Mouse (Mus musculus): Measurements from ENCODE around the gene Xlr4c. TPM values are rescaled to one million over a fixed set of nuclear protein-coding genes. Genes with fewer than 3 reads are reported as not detected.
"Not testable (repeated sequence)": the region's sequence is repeated elsewhere in the genome, so short reads cannot be mapped to it uniquely, and the experiment has no call there.

The Xlr4c gene
- 0.12 and 2.3 TPM in 2 replicates for polyA plus RNA-seq (2015; fragmentation: Nextera tagmentation; extraction: Ambion mirVana)

DNA sequence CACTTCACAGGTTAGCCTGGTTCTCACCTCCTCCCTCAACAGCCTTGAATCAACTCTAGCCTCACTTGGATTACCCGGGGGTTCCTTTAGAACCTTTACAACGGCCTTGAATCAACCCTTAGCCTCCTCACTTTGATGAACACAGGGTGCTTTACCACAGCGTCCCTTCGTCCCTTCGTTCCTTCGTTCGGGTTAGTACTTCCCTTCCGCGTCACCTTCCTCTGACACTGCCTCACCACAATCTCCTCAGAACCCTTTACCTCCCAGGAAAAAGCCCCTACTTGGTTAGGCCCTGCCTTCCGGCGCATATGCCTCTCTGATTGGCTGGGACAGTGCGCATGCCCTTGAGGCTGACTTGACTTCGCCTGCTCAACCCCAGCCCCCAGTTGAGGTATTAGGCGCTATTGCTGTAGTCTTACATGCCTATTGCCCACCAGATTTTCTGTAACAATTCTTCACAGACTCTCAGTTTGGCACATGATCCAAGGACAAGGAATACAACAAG, at the start of gene Xlr4c:
Gene Xlr4c (minus strand): TSS at position 310 of the 505 bp plus-strand sequence.
- WGBS: 89% methylated on average over 14 of the region's 14 CpGs
- H3K4me2 ChIP-seq; ATAC-seq (ENCODE audit: low FRiP score); H3K4me1 ChIP-seq; H3K4me3 ChIP-seq (replicated peaks); H3K27me3 ChIP-seq (replicated peaks); H3K27ac ChIP-seq (replicated peaks); H3K36me3 ChIP-seq; H3K9me3 ChIP-seq (replicated peaks); H3K9ac ChIP-seq (replicated peaks): not testable (repeated sequence)

DNA sequence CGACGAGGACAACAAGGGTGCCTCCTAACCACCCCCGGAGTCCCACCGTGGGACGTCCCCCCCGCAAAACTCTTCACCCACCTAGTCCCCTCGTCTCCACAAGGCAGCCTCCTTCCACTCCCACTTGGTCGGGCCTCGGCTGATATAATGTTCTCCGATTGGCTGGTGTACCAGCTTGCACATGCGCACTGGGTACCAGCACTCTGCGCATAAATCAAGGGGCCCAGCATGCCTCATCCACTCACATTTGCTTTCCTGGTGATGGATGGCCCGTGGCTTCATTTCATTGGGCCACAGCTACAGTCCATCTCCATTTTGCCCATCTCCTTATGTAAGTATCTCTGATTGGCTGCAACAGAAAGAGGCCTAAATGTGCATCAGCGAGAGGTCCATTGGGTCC, 22.3 kb upstream of the Xlr4c start, which contains the start of gene Xlr3c:
Gene Xlr3c (minus strand): TSS at position 121 of the 400 bp plus-strand sequence.
- not testable (repeated sequence) for H3K27me3 ChIP-seq (replicated peaks); ATAC-seq (ENCODE audit: low FRiP score); H3K27ac ChIP-seq (replicated peaks); H3K4me3 ChIP-seq (replicated peaks); H3K4me1 ChIP-seq; H3K9me3 ChIP-seq (replicated peaks); H3K9ac ChIP-seq (replicated peaks); H3K4me2 ChIP-seq; H3K36me3 ChIP-seq
- WGBS: 89% methylated on average over 14 of the region's 14 CpGs

GRCm38 (mm10) chrX:73262428-73262827, 19.5 kb upstream of the Xlr4c start:
- WGBS: 90% methylated on average over 1 of the region's 2 CpGs
- H3K4me1 ChIP-seq; H3K27ac ChIP-seq (replicated peaks); ATAC-seq (ENCODE audit: low FRiP score); H3K4me3 ChIP-seq (replicated peaks); H3K4me2 ChIP-seq; H3K9me3 ChIP-seq (replicated peaks); H3K9ac ChIP-seq (replicated peaks); H3K36me3 ChIP-seq; H3K27me3 ChIP-seq (replicated peaks): not testable (repeated sequence)

DNA sequence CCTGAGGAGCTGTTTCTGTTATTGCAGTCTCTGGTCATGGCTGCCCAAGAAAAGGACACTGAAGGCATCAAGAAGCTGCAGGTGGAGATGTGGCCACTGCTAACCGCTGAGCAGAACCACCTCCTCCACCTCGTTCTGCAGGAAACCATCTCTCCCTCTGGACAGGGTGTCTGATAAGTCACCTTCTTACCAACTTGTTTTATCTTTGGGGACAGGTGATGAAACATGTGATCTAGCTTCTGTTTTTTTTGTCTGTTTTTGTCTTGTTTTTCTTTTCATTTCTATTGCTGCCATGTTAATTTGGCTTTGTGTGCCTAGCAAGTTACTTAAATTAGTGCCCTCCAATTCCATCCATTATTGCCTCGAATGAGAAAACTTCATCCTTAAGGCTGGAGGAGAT, 13.6 kb downstream of the Xlr4c start:
- WGBS: 31% methylated on average over 3 of the region's 3 CpGs
- Histone ChIP-seq H3K36me3 (no peaks in the 10 kb centered on the region), H3K27ac (replicated peaks) (peak overlapping the region; percentile 94), H3K9me3 (replicated peaks) (no peaks in the 10 kb centered on the region), H3K27me3 (replicated peaks) (no peaks in the 10 kb centered on the region), H3K4me1 (peaks cover 10% of the 10 kb centered on the region; the same call in 1 of the 2 replicates), H3K4me3 (replicated peaks) (peak overlapping the region; percentile 60), H3K4me2 (peak overlapping the region; percentile 62), H3K9ac (replicated peaks) (peak overlapping the region; percentile 64)
- ATAC-seq (ENCODE audit: low FRiP score): no peak

DNA sequence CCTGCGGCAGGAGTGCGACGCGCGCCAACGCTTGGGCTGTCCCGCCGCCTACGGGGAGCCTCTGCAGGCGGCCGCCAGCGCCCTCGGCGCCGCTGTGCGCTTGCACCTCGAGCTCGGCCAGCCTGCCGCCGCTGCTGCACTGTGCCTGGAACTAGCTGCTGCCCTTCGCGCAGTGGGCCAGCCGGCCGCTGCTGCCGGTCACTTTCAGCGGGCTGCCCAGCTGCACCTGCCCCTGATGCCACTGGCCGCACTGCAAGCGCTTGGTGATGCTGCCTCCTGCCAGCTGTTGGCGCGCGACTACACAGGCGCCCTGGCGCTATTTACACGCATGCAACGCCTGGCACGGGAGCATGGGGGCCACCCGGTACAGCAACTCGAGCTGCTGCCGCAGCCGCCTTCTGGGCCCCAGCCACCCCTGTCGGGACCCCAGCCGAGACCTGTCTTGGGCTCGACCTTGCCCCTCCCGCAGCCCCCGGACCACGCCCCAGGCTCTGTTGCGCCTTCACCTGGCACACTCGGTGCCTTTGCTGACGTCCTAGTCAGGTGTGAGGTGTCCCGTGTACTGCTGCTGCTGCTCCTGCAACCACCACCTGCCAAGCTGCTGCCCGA, 14.2 kb downstream of the Xlr4c start:
- no peaks in the 10 kb centered on the region for H3K9me3 ChIP-seq (replicated peaks)
- H3K4me3 ChIP-seq (replicated peaks): peak overlapping the region; percentile 60
- H3K4me1 ChIP-seq: peaks cover 10% of the 10 kb centered on the region; the same call in 1 of the 2 replicates
- H3K9ac ChIP-seq (replicated peaks): peak overlapping the region; percentile 64
- peak overlapping the region; percentile 94 for H3K27ac ChIP-seq (replicated peaks)
- ATAC-seq (ENCODE audit: low FRiP score): peak; percentile 80
- peak overlapping the region; percentile 62 for H3K4me2 ChIP-seq
- 30% methylated on average over 51 of the region's 51 CpGs for WGBS
- H3K27me3 ChIP-seq (replicated peaks): no peaks in the 10 kb centered on the region
- H3K36me3 ChIP-seq: no peaks in the 10 kb centered on the region

DNA sequence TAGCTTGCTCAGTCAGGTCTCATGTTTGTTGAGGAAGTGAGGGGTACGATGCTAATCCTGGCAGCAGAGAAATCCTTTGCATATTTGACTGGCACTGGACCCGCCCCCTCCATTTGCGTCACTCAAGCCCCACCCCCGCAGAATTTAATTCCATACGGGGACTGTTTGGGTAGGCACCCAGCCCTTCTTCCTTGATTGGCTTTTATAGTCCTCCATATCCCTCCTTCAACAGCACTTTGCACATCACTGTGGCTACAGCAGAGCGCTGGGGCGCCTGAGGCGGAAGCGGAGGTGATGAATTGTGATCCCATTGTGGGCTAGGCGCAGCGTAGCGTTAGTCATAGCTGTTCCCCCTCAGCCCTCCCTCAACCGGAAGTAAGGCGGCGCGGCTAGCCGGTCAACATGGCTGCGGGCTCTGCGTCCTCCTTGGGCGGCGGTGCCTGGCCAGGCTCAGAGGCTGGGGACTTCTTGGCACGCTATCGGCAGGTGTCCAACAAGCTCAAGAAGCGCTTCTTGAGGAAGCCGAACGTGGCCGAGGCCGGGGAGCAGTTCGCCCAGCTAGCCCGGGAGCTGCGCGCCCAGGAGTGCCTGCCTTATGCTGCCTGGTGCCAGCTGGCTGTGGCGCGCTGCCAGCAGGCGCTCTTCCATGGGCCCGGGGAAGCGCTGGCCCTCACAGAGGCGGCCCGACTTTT, 14.9 kb downstream of the Xlr4c start, which contains the start of gene F8a:
Gene F8a (plus strand): TSS at position 378 of the 692 bp plus-strand sequence.
- Histone ChIP-seq H3K27ac (replicated peaks) (peak within 1 kb of the TSS; percentile 94), H3K9me3 (replicated peaks) (no peaks in the 10 kb centered on the region), H3K9ac (replicated peaks) (peak within 1 kb of the TSS; percentile 64), H3K4me3 (replicated peaks) (peak within 1 kb of the TSS; percentile 60), H3K27me3 (replicated peaks) (no peaks in the 10 kb centered on the region), H3K36me3 (no peaks in the 10 kb centered on the region), H3K4me2 (peak within 1 kb of the TSS; percentile 62), H3K4me1 (peaks cover 10% of the 10 kb centered on the region; the same call in 1 of the 2 replicates)
- WGBS: 15% methylated on average over 39 of the region's 39 CpGs
- ATAC-seq (ENCODE audit: low FRiP score): peak; percentile 96

GRCm38 (mm10) chrX:73225365-73225764, 17.6 kb downstream of the Xlr4c start:
- no peak for ATAC-seq (ENCODE audit: low FRiP score)
- no peak overlapping the region for H3K4me2 ChIP-seq
- H3K36me3 ChIP-seq: no peaks in the 10 kb centered on the region
- no peaks in the 10 kb centered on the region for H3K9me3 ChIP-seq (replicated peaks)
- WGBS: 48% methylated on average over 1 of the region's 1 CpGs
- H3K4me1 ChIP-seq: 0 out of 2 replicates have a peak, but pooled peaks cover under 1% of the 10 kb centered on the region
- H3K27me3 ChIP-seq (replicated peaks): no peaks in the 10 kb centered on the region
- no peak overlapping the region for H3K9ac ChIP-seq (replicated peaks)
- H3K27ac ChIP-seq (replicated peaks): no peak overlapping the region
- H3K4me3 ChIP-seq (replicated peaks): no peak overlapping the region

DNA sequence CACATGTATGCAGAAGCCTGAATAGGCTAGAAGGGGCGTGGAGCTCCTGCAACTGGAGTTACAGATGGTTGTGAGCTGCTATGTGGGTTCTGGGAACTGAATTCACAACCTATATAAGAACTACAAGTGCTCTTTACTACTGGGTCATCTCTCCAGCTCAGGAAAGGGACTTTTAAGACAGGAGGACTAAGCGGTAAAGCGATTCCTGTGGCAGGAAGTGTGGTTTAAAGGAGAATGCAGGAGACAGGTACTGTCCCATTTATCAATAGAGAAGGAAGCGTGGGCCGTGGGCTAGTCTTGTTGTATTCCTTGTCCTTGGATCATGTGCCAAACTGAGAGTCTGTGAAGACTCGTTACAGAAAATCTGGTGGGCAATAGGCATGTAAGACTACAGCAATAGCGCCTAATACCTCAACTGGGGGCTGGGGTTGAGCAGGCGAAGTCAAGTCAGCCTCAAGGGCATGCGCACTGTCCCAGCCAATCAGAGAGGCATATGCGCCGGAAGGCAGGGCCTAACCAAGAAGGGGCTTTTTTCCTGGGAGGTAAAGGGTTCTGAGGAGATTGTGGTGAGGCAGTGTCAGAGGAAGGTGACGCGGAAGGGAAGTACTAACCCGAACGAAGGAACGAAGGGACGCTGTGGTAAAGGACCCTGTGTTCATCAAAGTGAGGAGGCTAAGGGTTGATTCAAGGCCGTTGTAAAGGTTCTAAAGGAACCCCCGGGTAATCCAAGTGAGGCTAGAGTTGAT, 28.9 kb downstream of the Xlr4c start, which contains the start of gene Xlr4b:
Gene Xlr4b (plus strand): TSS at position 515 of the 746 bp plus-strand sequence.
- H3K4me3 ChIP-seq (replicated peaks); H3K9ac ChIP-seq (replicated peaks); H3K27me3 ChIP-seq (replicated peaks); ATAC-seq (ENCODE audit: low FRiP score); H3K36me3 ChIP-seq; H3K9me3 ChIP-seq (replicated peaks); H3K4me2 ChIP-seq; H3K4me1 ChIP-seq; H3K27ac ChIP-seq (replicated peaks): not testable (repeated sequence)
- 83% methylated on average over 19 of the region's 19 CpGs for WGBS

DNA sequence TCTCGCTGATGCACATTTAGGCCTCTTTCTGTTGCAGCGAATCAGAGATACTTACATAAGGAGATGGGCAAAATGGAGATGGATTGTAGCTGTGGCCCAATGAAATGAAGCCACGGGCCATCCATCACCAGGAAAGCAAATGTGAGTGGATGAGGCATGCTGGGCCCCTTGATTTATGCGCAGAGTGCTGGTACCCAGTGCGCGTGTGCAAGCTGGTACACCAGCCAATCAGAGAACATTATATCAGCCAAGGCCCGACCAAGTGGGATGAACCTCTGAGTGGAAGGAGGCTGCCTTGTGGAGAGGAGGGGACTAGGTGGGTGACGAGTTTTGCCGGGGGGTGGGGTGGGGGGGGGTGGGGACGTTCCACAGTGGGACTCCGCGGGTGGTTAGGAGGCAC, 51.0 kb downstream of the Xlr4c start, which contains the start of gene Xlr3b:
Gene Xlr3b (plus strand): TSS at position 274 of the 400 bp plus-strand sequence.
- not testable (repeated sequence) for H3K27me3 ChIP-seq (replicated peaks); H3K4me2 ChIP-seq; H3K4me3 ChIP-seq (replicated peaks); H3K27ac ChIP-seq (replicated peaks); H3K9ac ChIP-seq (replicated peaks); H3K9me3 ChIP-seq (replicated peaks); H3K4me1 ChIP-seq; H3K36me3 ChIP-seq
- WGBS: 80% methylated on average over 12 of the region's 12 CpGs
- peak; percentile 80; the same call in 1 of the 2 replicates for ATAC-seq (ENCODE audit: low FRiP score)

All from neural tube, embryonic 15.5 days (tissue).